Mouse (Mus musculus): ENCODE measurements around the gene Cgrrf1. TPM values are rescaled to one million over a fixed set of nuclear protein-coding genes. Genes with fewer than 3 reads are reported as not detected.

Gene Cgrrf1
- polyA plus RNA-seq, 1 experiment from 2014 or later, result 19.5 TPM

DNA sequence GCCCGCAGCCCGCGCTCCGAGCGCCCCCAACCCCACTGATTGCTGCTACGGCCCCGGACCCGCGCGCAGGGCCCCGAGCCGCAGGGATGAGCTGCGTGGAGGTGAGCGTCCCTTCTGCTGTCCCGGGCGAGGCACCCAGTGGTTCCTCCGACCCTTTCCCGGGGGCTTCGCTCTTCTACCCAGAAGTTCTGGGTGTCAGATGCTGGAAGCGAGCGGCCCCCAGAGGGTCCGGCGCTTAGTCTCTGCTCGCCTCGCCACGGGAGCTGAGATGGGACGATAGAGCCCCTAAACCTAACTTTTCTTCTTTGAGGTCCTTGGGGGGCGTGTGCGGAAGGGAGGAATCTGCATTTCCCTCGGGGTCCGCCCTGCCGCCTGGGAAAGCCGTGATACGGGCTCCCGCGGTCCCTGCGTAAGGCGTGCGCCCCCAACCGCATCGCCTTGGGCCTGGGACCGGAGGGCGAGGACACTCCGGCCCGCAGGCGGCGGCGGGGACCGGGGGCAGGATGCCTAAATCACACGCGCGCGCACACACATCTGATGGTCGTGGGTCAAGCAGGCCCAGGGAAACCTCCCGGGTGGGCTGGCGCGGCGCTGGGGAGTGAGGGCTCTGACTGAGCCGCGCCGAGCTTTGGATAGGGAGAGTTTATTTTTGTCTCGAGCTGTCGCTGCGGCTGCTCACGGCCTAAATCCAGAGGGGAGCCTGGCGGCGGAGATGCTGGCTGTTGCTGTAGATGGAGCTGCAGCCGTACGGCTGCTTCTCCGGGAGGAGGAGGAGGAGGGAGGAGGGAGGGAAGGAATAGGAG lies 51.3 kb downstream of the Cgrrf1 start:
- no peaks in the 10 kb centered on the region; the same call in 1 of the 2 replicates for H3K27me3 ChIP-seq (replicated peaks; ENCODE audit: control insufficient read depth, insufficient read depth, low read length)
- WGBS, result under 1% methylated on average over 70 of the region's 70 CpGs
- peak overlapping the region; percentile 80 for H3K9ac ChIP-seq (ENCODE audit: low read depth, low read length)
- peak overlapping the region; percentile 76 for H3K27ac ChIP-seq (ENCODE audit: low read depth, low read length)
- H3K9me3 ChIP-seq (ENCODE audit: control insufficient read depth, low read length), result no peaks in the 10 kb centered on the region
- peaks cover 10% of the 10 kb centered on the region for H3K4me1 ChIP-seq (ENCODE audit: control insufficient read depth, insufficient read depth, low read depth, low read length)
- peak overlapping the region; percentile 84 for H3K4me2 ChIP-seq (ENCODE audit: low read length)
- peak; percentile 54 for ATAC-seq
- peak overlapping the region; percentile 68 for H3K4me3 ChIP-seq (ENCODE audit: low read length)
- no peaks in the 10 kb centered on the region for H3K36me3 ChIP-seq (ENCODE audit: control insufficient read depth, insufficient read depth, low read length)

GRCm38 (mm10) chr14:46883871-46884441 lies 52.0 kb downstream of the Cgrrf1 start:
- Histone ChIP-seq H3K4me2 (ENCODE audit: low read length) (peak overlapping the region; percentile 84), H3K9ac (ENCODE audit: low read depth, low read length) (peak overlapping the region; percentile 70), H3K4me3 (ENCODE audit: low read length) (peak overlapping the region; percentile 68), H3K27me3 (replicated peaks; ENCODE audit: control insufficient read depth, insufficient read depth, low read length) (no peaks in the 10 kb centered on the region; the same call in 1 of the 2 replicates), H3K4me1 (ENCODE audit: control insufficient read depth, insufficient read depth, low read depth, low read length) (peaks cover 10% of the 10 kb centered on the region), H3K36me3 (ENCODE audit: control insufficient read depth, insufficient read depth, low read length) (no peaks in the 10 kb centered on the region), H3K9me3 (ENCODE audit: control insufficient read depth, low read length) (no peaks in the 10 kb centered on the region), H3K27ac (ENCODE audit: low read depth, low read length) (peak overlapping the region; percentile 70)
- peak; percentile 32 for ATAC-seq
- WGBS, result under 1% methylated on average over 28 of the region's 29 CpGs

- no peaks in the 10 kb centered on the region; the same call in 1 of the 2 replicates for H3K27me3 ChIP-seq (replicated peaks; ENCODE audit: control insufficient read depth, insufficient read depth, low read length)
- WGBS, result under 1% methylated on average over 32 of the region's 52 CpGs
- ATAC-seq, result peak; percentile 68
- H3K4me2 ChIP-seq (ENCODE audit: low read length), result peak overlapping the region; percentile 84
- H3K9me3 ChIP-seq (ENCODE audit: control insufficient read depth, low read length), result no peaks in the 10 kb centered on the region
- peak overlapping the region; percentile 70 for H3K9ac ChIP-seq (ENCODE audit: low read depth, low read length)
- H3K27ac ChIP-seq (ENCODE audit: low read depth, low read length), result peak overlapping the region; percentile 70
- H3K4me1 ChIP-seq (ENCODE audit: control insufficient read depth, insufficient read depth, low read depth, low read length), result peaks cover 10% of the 10 kb centered on the region
- H3K36me3 ChIP-seq (ENCODE audit: control insufficient read depth, insufficient read depth, low read length), result no peaks in the 10 kb centered on the region
- peak overlapping the region; percentile 68 for H3K4me3 ChIP-seq (ENCODE audit: low read length)
These were observed 52.9 kb downstream of the Cgrrf1 start for GRCm38 (mm10) chr14:46884701-46885428.

DNA sequence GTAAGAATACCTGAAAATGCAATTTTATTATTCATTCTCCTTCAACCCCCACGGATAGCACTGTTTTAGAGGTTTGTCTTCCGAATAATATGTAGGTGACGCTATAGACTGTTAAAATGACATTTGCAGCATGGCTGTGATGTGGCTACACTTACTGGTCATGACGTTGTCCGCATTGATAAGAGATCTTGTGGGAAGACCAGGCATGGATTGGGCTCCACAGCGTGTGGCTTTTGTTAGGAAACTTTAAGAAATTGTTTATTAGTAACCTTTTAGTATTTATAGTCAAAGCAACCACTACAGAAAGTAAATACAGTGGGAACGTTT lies 53.5 kb downstream of the Cgrrf1 start:
- Histone ChIP-seq H3K4me3 (ENCODE audit: low read length) (peak overlapping the region; percentile 68), H3K4me2 (ENCODE audit: low read length) (peak overlapping the region; percentile 84), H3K27ac (ENCODE audit: low read depth, low read length) (peak overlapping the region; percentile 70), H3K9me3 (ENCODE audit: control insufficient read depth, low read length) (no peaks in the 10 kb centered on the region), H3K9ac (ENCODE audit: low read depth, low read length) (peak overlapping the region; percentile 70), H3K4me1 (ENCODE audit: control insufficient read depth, insufficient read depth, low read depth, low read length) (peaks cover 10% of the 10 kb centered on the region), H3K36me3 (ENCODE audit: control insufficient read depth, insufficient read depth, low read length) (no peaks in the 10 kb centered on the region), H3K27me3 (replicated peaks; ENCODE audit: control insufficient read depth, insufficient read depth, low read length) (no peaks in the 10 kb centered on the region; the same call in 1 of the 2 replicates)
- WGBS, result 2% methylated on average over 7 of the region's 7 CpGs
- ATAC-seq, result peak; percentile 37

- no peak overlapping the region for H3K27ac ChIP-seq (ENCODE audit: low read depth, low read length)
- WGBS, result 23% methylated on average over 5 of the region's 5 CpGs
- ATAC-seq, result no peak
These were observed 54.0 kb downstream of the Cgrrf1 start for GRCm38 (mm10) chr14:46885891-46886301.

GRCm38 (mm10) chr14:46889096-46889495 lies 57.2 kb downstream of the Cgrrf1 start:
- Histone ChIP-seq H3K4me3 (ENCODE audit: low read length) (no peak overlapping the region), H3K9ac (ENCODE audit: low read depth, low read length) (no peak overlapping the region), H3K4me2 (ENCODE audit: low read length) (no peak overlapping the region), H3K9me3 (ENCODE audit: control insufficient read depth, low read length) (no peaks in the 10 kb centered on the region), H3K4me1 (ENCODE audit: control insufficient read depth, insufficient read depth, low read depth, low read length) (peaks cover 4% of the 10 kb centered on the region), H3K36me3 (ENCODE audit: control insufficient read depth, insufficient read depth, low read length) (no peaks in the 10 kb centered on the region), H3K27me3 (replicated peaks; ENCODE audit: control insufficient read depth, insufficient read depth, low read length) (no peaks in the 10 kb centered on the region), H3K27ac (ENCODE audit: low read depth, low read length) (no peak overlapping the region)
- no peak for ATAC-seq
- 92% methylated on average over 4 of the region's 4 CpGs for WGBS

More at GRCm38 (mm10) chr14:46885891-46886301, 54.0 kb downstream of the Cgrrf1 start:
- H3K4me3 ChIP-seq (ENCODE audit: low read length), result peak overlapping the region; percentile 68
- no peaks in the 10 kb centered on the region for H3K9me3 ChIP-seq (ENCODE audit: control insufficient read depth, low read length)
- H3K27me3 ChIP-seq (replicated peaks; ENCODE audit: control insufficient read depth, insufficient read depth, low read length), result no peaks in the 10 kb centered on the region; the same call in 1 of the 2 replicates
- peaks cover 10% of the 10 kb centered on the region for H3K4me1 ChIP-seq (ENCODE audit: control insufficient read depth, insufficient read depth, low read depth, low read length)
- peak overlapping the region; percentile 84 for H3K4me2 ChIP-seq (ENCODE audit: low read length)
- peak overlapping the region; percentile 70 for H3K9ac ChIP-seq (ENCODE audit: low read depth, low read length)
- H3K36me3 ChIP-seq (ENCODE audit: control insufficient read depth, insufficient read depth, low read length), result no peaks in the 10 kb centered on the region

GRCm38 (mm10) chr14:46893961-46894360 lies 62.0 kb downstream of the Cgrrf1 start:
- Histone ChIP-seq H3K27ac (ENCODE audit: low read depth, low read length) (no peak overlapping the region), H3K36me3 (ENCODE audit: control insufficient read depth, insufficient read depth, low read length) (no peaks in the 10 kb centered on the region), H3K4me1 (ENCODE audit: control insufficient read depth, insufficient read depth, low read depth, low read length) (no peaks in the 10 kb centered on the region), H3K4me3 (ENCODE audit: low read length) (no peak overlapping the region), H3K9ac (ENCODE audit: low read depth, low read length) (no peak overlapping the region), H3K27me3 (replicated peaks; ENCODE audit: control insufficient read depth, insufficient read depth, low read length) (no peaks in the 10 kb centered on the region), H3K9me3 (ENCODE audit: control insufficient read depth, low read length) (no peaks in the 10 kb centered on the region), H3K4me2 (ENCODE audit: low read length) (no peak overlapping the region)
- 91% methylated on average over 10 of the region's 10 CpGs for WGBS
- no peak for ATAC-seq

GRCm38 (mm10) chr14:46897953-46898352 lies 66.0 kb downstream of the Cgrrf1 start:
- H3K9me3 ChIP-seq (ENCODE audit: control insufficient read depth, low read length), result no peaks in the 10 kb centered on the region
- no peaks in the 10 kb centered on the region for H3K4me1 ChIP-seq (ENCODE audit: control insufficient read depth, insufficient read depth, low read depth, low read length)
- H3K9ac ChIP-seq (ENCODE audit: low read depth, low read length), result no peak overlapping the region
- H3K27ac ChIP-seq (ENCODE audit: low read depth, low read length), result no peak overlapping the region
- no peak overlapping the region for H3K4me2 ChIP-seq (ENCODE audit: low read length)
- no peaks in the 10 kb centered on the region for H3K36me3 ChIP-seq (ENCODE audit: control insufficient read depth, insufficient read depth, low read length)
- WGBS, result 94% methylated on average over 5 of the region's 5 CpGs
- ATAC-seq, result no peak
- no peaks in the 10 kb centered on the region for H3K27me3 ChIP-seq (replicated peaks; ENCODE audit: control insufficient read depth, insufficient read depth, low read length)
- no peak overlapping the region for H3K4me3 ChIP-seq (ENCODE audit: low read length)

DNA sequence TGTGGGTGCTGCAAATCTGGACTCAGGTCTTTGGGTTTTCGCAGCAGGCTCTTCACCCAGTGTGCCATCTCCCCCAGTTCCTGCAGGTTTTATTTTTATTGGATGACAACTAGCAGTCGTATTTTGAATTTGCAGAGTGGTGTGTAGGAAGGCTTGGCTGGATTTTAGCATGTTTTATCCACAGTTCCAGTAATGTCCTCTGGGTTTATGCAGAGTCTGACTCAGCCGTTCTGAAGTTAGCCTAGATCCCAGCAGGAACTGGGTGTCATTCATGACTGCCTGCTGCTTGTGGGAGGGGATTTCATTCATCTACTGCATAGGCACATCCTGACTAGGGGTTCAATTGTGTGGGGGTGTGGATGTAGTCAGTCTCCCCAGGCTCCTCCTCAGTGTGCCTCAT lies 66.7 kb downstream of the Cgrrf1 start:
- H3K4me2 ChIP-seq (ENCODE audit: low read length), result no peak overlapping the region
- no peaks in the 10 kb centered on the region for H3K9me3 ChIP-seq (ENCODE audit: control insufficient read depth, low read length)
- H3K36me3 ChIP-seq (ENCODE audit: control insufficient read depth, insufficient read depth, low read length), result no peaks in the 10 kb centered on the region
- no peak for ATAC-seq
- no peak overlapping the region for H3K9ac ChIP-seq (ENCODE audit: low read depth, low read length)
- no peaks in the 10 kb centered on the region for H3K27me3 ChIP-seq (replicated peaks; ENCODE audit: control insufficient read depth, insufficient read depth, low read length)
- H3K4me1 ChIP-seq (ENCODE audit: control insufficient read depth, insufficient read depth, low read depth, low read length), result no peaks in the 10 kb centered on the region
- 54% methylated on average over 3 of the region's 3 CpGs for WGBS
- H3K27ac ChIP-seq (ENCODE audit: low read depth, low read length), result no peak overlapping the region
- H3K4me3 ChIP-seq (ENCODE audit: low read length), result no peak overlapping the region
